Mouse (Mus musculus): ENCODE data around the gene St8sia6. TPM values are rescaled to one million over a fixed set of nuclear protein-coding genes. Genes with fewer than 3 reads are reported as not detected.

The St8sia6 gene
- polyA plus RNA-seq (2015; fragmentation: Nextera tagmentation; extraction: Ambion mirVana), result 0.02 and 0.05 TPM in 2 replicates

- TF ChIP-seq EP300 (IDR thresholded peaks at IDR 0.05; ENCODE audit: low read depth), result no peak
- TF ChIP-seq CTCF (IDR thresholded peaks at IDR 0.05; ENCODE audit: low read depth), result no peak
- WGBS (ENCODE audit: insufficient replicate concordance), result 47% methylated on average over 8 of the region's 8 CpGs
Measured at GRCm38 (mm10) chr2:13793969-13794363, at the start of gene St8sia6. TSS of gene St8sia6 (minus strand) at chr2:13794064.

GRCm38 (mm10) chr2:13836310-13836709 lies 42.4 kb upstream of the St8sia6 start:
- Histone ChIP-seq H3K4me2 (ENCODE audit: low read depth, low read length) (no peak overlapping the region), H3K4me3 (ENCODE audit: low read depth, low read length) (no peak overlapping the region), H3K27ac (ENCODE audit: low read depth) (no peak overlapping the region), H3K36me3 (replicated peaks; ENCODE audit: insufficient read depth, low read length) (no peaks in the 10 kb centered on the region), H3K27me3 (ENCODE audit: insufficient read depth, low read length) (no peaks in the 10 kb centered on the region), H3K4me1 (ENCODE audit: insufficient read depth) (no peaks in the 10 kb centered on the region), H3K9ac (replicated peaks) (no peak overlapping the region), H3K9me3 (ENCODE audit: low read length) (no peaks in the 10 kb centered on the region)
- DNase-seq, result no peak
- WGBS (ENCODE audit: insufficient replicate concordance), result 52% methylated on average over 3 of the region's 3 CpGs
- TF ChIP-seq CTCF (IDR thresholded peaks at IDR 0.05; ENCODE audit: low read depth), result no peak
- no peak for TF ChIP-seq EP300 (IDR thresholded peaks at IDR 0.05; ENCODE audit: low read depth)
- no peak for ATAC-seq

More at GRCm38 (mm10) chr2:13793969-13794363, at the start of gene St8sia6:
- Histone ChIP-seq H3K36me3 (replicated peaks; ENCODE audit: insufficient read depth, low read length) (no peaks in the 10 kb centered on the region), H3K9me3 (ENCODE audit: low read length) (no peaks in the 10 kb centered on the region), H3K27me3 (ENCODE audit: insufficient read depth, low read length) (peaks cover 23% of the 10 kb centered on the region), H3K4me3 (ENCODE audit: low read depth, low read length) (peak within 1 kb of the TSS; percentile 49), H3K4me1 (ENCODE audit: insufficient read depth) (peaks cover 11% of the 10 kb centered on the region), H3K4me2 (ENCODE audit: low read depth, low read length) (peak within 1 kb of the TSS; percentile 79), H3K27ac (ENCODE audit: low read depth) (no peak within 1 kb of the TSS), H3K9ac (replicated peaks) (no peak within 1 kb of the TSS)
- ATAC-seq (no peak), DNase-seq (no peak)

- no peaks in the 10 kb centered on the region for H3K36me3 ChIP-seq (replicated peaks; ENCODE audit: insufficient read depth, low read length)
- H3K9ac ChIP-seq (replicated peaks), result no peak overlapping the region
- H3K9me3 ChIP-seq (ENCODE audit: low read length), result no peaks in the 10 kb centered on the region
- no peaks in the 10 kb centered on the region for H3K27me3 ChIP-seq (ENCODE audit: insufficient read depth, low read length)
- H3K4me2 ChIP-seq (ENCODE audit: low read depth, low read length), result no peak overlapping the region
- WGBS (ENCODE audit: insufficient replicate concordance), result 18% methylated on average over 1 of the region's 1 CpGs
- ATAC-seq (no peak), DNase-seq (no peak)
- H3K27ac ChIP-seq (ENCODE audit: low read depth), result no peak overlapping the region
- H3K4me1 ChIP-seq (ENCODE audit: insufficient read depth), result no peaks in the 10 kb centered on the region
- no peak for TF ChIP-seq CTCF (IDR thresholded peaks at IDR 0.05; ENCODE audit: low read depth)
- no peak for TF ChIP-seq EP300 (IDR thresholded peaks at IDR 0.05; ENCODE audit: low read depth)
- no peak overlapping the region for H3K4me3 ChIP-seq (ENCODE audit: low read depth, low read length)
Measured at GRCm38 (mm10) chr2:13834989-13835388, 41.1 kb upstream of the St8sia6 start.

GRCm38 (mm10) chr2:13816645-13817044 lies 22.8 kb upstream of the St8sia6 start:
- WGBS (ENCODE audit: insufficient replicate concordance), result 53% methylated on average over 2 of the region's 2 CpGs
- no peak for TF ChIP-seq EP300 (IDR thresholded peaks at IDR 0.05; ENCODE audit: low read depth)
- TF ChIP-seq CTCF (IDR thresholded peaks at IDR 0.05; ENCODE audit: low read depth), result no peak

GRCm38 (mm10) chr2:13808593-13808992 lies 14.7 kb upstream of the St8sia6 start:
- H3K27me3 ChIP-seq (ENCODE audit: insufficient read depth, low read length), result no peaks in the 10 kb centered on the region
- H3K9me3 ChIP-seq (ENCODE audit: low read length), result no peaks in the 10 kb centered on the region
- H3K4me3 ChIP-seq (ENCODE audit: low read depth, low read length), result no peak overlapping the region
- no peak overlapping the region for H3K27ac ChIP-seq (ENCODE audit: low read depth)
- no peaks in the 10 kb centered on the region for H3K36me3 ChIP-seq (replicated peaks; ENCODE audit: insufficient read depth, low read length)
- H3K4me2 ChIP-seq (ENCODE audit: low read depth, low read length), result no peak overlapping the region
- H3K9ac ChIP-seq (replicated peaks), result no peak overlapping the region
- WGBS (ENCODE audit: insufficient replicate concordance), result 51% methylated on average over 5 of the region's 5 CpGs
- no peaks in the 10 kb centered on the region for H3K4me1 ChIP-seq (ENCODE audit: insufficient read depth)
- no peak for DNase-seq
- no peak for TF ChIP-seq EP300 (IDR thresholded peaks at IDR 0.05; ENCODE audit: low read depth)
- no peak for TF ChIP-seq CTCF (IDR thresholded peaks at IDR 0.05; ENCODE audit: low read depth)
- ATAC-seq, result no peak

More at GRCm38 (mm10) chr2:13816645-13817044, 22.8 kb upstream of the St8sia6 start:
- DNase-seq, result no peak
- Histone ChIP-seq H3K4me1 (ENCODE audit: insufficient read depth) (no peaks in the 10 kb centered on the region), H3K36me3 (replicated peaks; ENCODE audit: insufficient read depth, low read length) (no peaks in the 10 kb centered on the region), H3K9ac (replicated peaks) (no peak overlapping the region), H3K9me3 (ENCODE audit: low read length) (no peaks in the 10 kb centered on the region), H3K27ac (ENCODE audit: low read depth) (no peak overlapping the region), H3K4me2 (ENCODE audit: low read depth, low read length) (no peak overlapping the region), H3K27me3 (ENCODE audit: insufficient read depth, low read length) (no peaks in the 10 kb centered on the region), H3K4me3 (ENCODE audit: low read depth, low read length) (no peak overlapping the region)
- ATAC-seq, result no peak

GRCm38 (mm10) chr2:13808008-13808407 lies 14.1 kb upstream of the St8sia6 start:
- WGBS (ENCODE audit: insufficient replicate concordance), result 60% methylated on average over 4 of the region's 4 CpGs

GRCm38 (mm10) chr2:13806120-13806519 lies 12.3 kb upstream of the St8sia6 start:
- H3K9me3 ChIP-seq (ENCODE audit: low read length), result no peaks in the 10 kb centered on the region
- no peaks in the 10 kb centered on the region for H3K27me3 ChIP-seq (ENCODE audit: insufficient read depth, low read length)
- H3K4me1 ChIP-seq (ENCODE audit: insufficient read depth), result no peaks in the 10 kb centered on the region
- WGBS (ENCODE audit: insufficient replicate concordance), result 83% methylated on average over 3 of the region's 3 CpGs
- no peaks in the 10 kb centered on the region for H3K36me3 ChIP-seq (replicated peaks; ENCODE audit: insufficient read depth, low read length)
- no peak overlapping the region for H3K4me3 ChIP-seq (ENCODE audit: low read depth, low read length)
- DNase-seq (no peak), ATAC-seq (no peak)
- H3K9ac ChIP-seq (replicated peaks), result no peak overlapping the region
- TF ChIP-seq EP300 (IDR thresholded peaks at IDR 0.05; ENCODE audit: low read depth) (no peak), CTCF (IDR thresholded peaks at IDR 0.05; ENCODE audit: low read depth) (peak; percentile 26; the same call in 1 of the 2 replicates)
- no peak overlapping the region for H3K27ac ChIP-seq (ENCODE audit: low read depth)
- no peak overlapping the region for H3K4me2 ChIP-seq (ENCODE audit: low read depth, low read length)

More at GRCm38 (mm10) chr2:13808008-13808407, 14.1 kb upstream of the St8sia6 start:
- TF ChIP-seq CTCF (IDR thresholded peaks at IDR 0.05; ENCODE audit: low read depth) (no peak), EP300 (IDR thresholded peaks at IDR 0.05; ENCODE audit: low read depth) (no peak)
- Histone ChIP-seq H3K27me3 (ENCODE audit: insufficient read depth, low read length) (no peaks in the 10 kb centered on the region), H3K4me2 (ENCODE audit: low read depth, low read length) (no peak overlapping the region), H3K36me3 (replicated peaks; ENCODE audit: insufficient read depth, low read length) (no peaks in the 10 kb centered on the region), H3K9me3 (ENCODE audit: low read length) (no peaks in the 10 kb centered on the region), H3K9ac (replicated peaks) (no peak overlapping the region), H3K27ac (ENCODE audit: low read depth) (no peak overlapping the region), H3K4me1 (ENCODE audit: insufficient read depth) (no peaks in the 10 kb centered on the region), H3K4me3 (ENCODE audit: low read depth, low read length) (no peak overlapping the region)
- ATAC-seq (no peak), DNase-seq (no peak)
